Mouse (Mus musculus): ENCODE measurements at regions not wholly inside any gene's neighbourhood (a gene's known extent, or its start where the extent isn't known, plus 50 kb on each side); places are given as distances from the start of the nearest gene placed in this dataset.
"Not testable (repeated sequence)": the region's sequence is repeated elsewhere in the genome, so short reads cannot be mapped to it uniquely, and the experiment has no call there.

DNA sequence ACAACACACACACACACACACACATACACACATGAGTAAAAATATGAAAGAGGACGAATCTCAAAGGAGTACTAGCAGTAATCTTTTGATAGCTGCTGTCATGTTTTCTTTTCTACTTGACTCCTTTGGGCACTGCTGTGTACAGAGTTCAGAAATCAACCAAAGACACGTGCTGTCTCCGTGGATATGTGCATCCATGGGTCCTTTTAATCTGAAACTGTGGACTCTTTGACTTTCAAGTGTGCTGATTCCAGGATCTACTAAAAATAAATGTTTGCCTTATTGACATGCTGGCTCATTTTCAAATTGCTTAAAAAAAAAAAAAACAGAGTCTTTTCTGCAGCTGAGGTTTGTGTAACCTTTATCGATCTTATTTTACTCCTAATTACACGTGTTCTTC, 343.1 kb upstream of the Clnk start:
- H3K4me3 ChIP-seq (ENCODE audit: low read depth, low read length), result no peak overlapping the region
- WGBS, result 81% methylated on average over 5 of the region's 5 CpGs
- no peak overlapping the region for H3K4me2 ChIP-seq (ENCODE audit: low read depth, low read length)
- no peak for ATAC-seq (ENCODE audit: low read depth)
- H3K36me3 ChIP-seq (ENCODE audit: control insufficient read depth, insufficient read depth, low read length), result no peaks in the 10 kb centered on the region
- no peaks in the 10 kb centered on the region for H3K9me3 ChIP-seq (ENCODE audit: control insufficient read depth, low read length)
- no peak overlapping the region for H3K9ac ChIP-seq (replicated peaks; ENCODE audit: low read depth, low read length)
- no peaks in the 10 kb centered on the region for H3K4me1 ChIP-seq (ENCODE audit: control insufficient read depth, insufficient read depth, low read length)
- no peak overlapping the region for H3K27ac ChIP-seq (ENCODE audit: low read depth, low read length)
- no peaks in the 10 kb centered on the region for H3K27me3 ChIP-seq (ENCODE audit: control insufficient read depth, insufficient read depth, low read length)

DNA sequence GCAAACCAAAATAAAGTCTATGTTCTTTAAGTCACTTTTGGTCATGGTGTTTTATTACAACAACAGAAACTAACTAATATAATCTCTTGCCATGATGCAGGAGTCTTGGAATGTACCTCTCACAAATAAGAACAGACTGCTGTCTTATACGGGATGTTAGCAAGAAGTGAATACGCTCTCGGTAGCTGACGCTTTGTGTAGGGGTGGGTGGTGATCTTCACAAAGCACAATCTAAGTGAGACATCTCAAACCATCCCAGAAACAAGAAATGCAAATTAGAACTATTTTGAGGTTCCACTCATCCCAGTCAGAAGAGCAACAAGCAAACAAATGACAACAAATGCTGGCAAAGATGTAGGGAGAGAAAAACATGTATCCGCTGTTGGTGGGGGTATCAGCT, 339.7 kb upstream of the Clnk start:
- no peak overlapping the region for H3K9ac ChIP-seq (replicated peaks; ENCODE audit: low read depth, low read length)
- H3K27me3 ChIP-seq (ENCODE audit: control insufficient read depth, insufficient read depth, low read length), result no peaks in the 10 kb centered on the region
- 96% methylated on average over 5 of the region's 5 CpGs for WGBS
- no peak overlapping the region for H3K4me2 ChIP-seq (ENCODE audit: low read depth, low read length)
- no peak for ATAC-seq (ENCODE audit: low read depth)
- H3K27ac ChIP-seq (ENCODE audit: low read depth, low read length), result no peak overlapping the region
- H3K4me3 ChIP-seq (ENCODE audit: low read depth, low read length), result no peak overlapping the region
- H3K36me3 ChIP-seq (ENCODE audit: control insufficient read depth, insufficient read depth, low read length), result no peaks in the 10 kb centered on the region
- H3K9me3 ChIP-seq (ENCODE audit: control insufficient read depth, low read length), result no peaks in the 10 kb centered on the region
- no peaks in the 10 kb centered on the region for H3K4me1 ChIP-seq (ENCODE audit: control insufficient read depth, insufficient read depth, low read length)

DNA sequence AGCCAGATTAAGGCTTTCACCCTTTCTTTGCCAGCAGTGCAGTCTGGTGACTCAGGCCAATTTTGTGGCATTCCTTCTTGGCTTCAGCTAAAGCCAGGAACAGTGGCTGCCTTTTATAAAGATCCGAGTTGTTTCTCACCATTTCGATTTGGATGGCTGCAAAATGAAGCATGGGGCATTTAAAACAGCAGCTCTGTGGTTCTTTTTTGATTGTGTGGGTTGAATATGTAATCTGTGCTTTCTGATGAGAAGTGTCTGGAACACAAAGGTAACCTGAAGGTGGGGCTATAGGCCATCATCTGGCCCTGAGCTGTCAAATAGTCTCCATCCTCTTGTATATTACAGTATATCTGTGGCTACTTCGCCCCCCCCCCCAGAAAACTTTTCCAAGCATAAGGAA, 338.4 kb upstream of the Clnk start:
- 68% methylated on average over 3 of the region's 3 CpGs for WGBS
- no peaks in the 10 kb centered on the region for H3K9me3 ChIP-seq (ENCODE audit: control insufficient read depth, low read length)
- H3K27ac ChIP-seq (ENCODE audit: low read depth, low read length), result no peak overlapping the region
- H3K4me2 ChIP-seq (ENCODE audit: low read depth, low read length), result no peak overlapping the region
- H3K9ac ChIP-seq (replicated peaks; ENCODE audit: low read depth, low read length), result no peak overlapping the region
- H3K4me3 ChIP-seq (ENCODE audit: low read depth, low read length), result no peak overlapping the region
- H3K27me3 ChIP-seq (ENCODE audit: control insufficient read depth, insufficient read depth, low read length), result no peaks in the 10 kb centered on the region
- no peaks in the 10 kb centered on the region for H3K36me3 ChIP-seq (ENCODE audit: control insufficient read depth, insufficient read depth, low read length)
- H3K4me1 ChIP-seq (ENCODE audit: control insufficient read depth, insufficient read depth, low read length), result no peaks in the 10 kb centered on the region
- no peak for ATAC-seq (ENCODE audit: low read depth)

DNA sequence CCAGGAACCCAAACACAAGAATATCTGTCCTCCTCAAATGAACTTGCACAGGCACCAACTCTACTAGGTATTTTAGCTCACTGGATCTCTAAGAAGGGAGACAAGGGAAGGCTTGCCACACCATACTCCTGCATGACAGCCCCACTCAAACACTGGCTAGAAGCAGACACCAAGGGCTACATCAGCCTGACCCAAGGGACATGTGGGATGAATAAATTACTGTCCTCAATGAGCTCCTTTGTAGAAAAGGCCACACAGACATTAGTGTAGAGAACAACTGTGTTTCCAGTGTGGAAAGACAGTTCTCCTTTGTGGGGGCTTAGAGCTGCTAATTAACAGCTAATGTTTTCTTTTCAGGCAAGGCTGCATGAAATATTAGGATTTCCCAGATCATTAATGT, 335.9 kb upstream of the Clnk start:
- H3K27me3 ChIP-seq (ENCODE audit: control insufficient read depth, insufficient read depth, low read length), result no peaks in the 10 kb centered on the region
- no peaks in the 10 kb centered on the region for H3K4me1 ChIP-seq (ENCODE audit: control insufficient read depth, insufficient read depth, low read length)
- ATAC-seq (ENCODE audit: low read depth), result peak; percentile 51; the same call in 1 of the 2 replicates
- no peak overlapping the region for H3K4me2 ChIP-seq (ENCODE audit: low read depth, low read length)
- no peak overlapping the region for H3K9ac ChIP-seq (replicated peaks; ENCODE audit: low read depth, low read length)
- H3K27ac ChIP-seq (ENCODE audit: low read depth, low read length), result no peak overlapping the region
- H3K9me3 ChIP-seq (ENCODE audit: control insufficient read depth, low read length), result no peaks in the 10 kb centered on the region
- H3K4me3 ChIP-seq (ENCODE audit: low read depth, low read length), result no peak overlapping the region
- H3K36me3 ChIP-seq (ENCODE audit: control insufficient read depth, insufficient read depth, low read length), result no peaks in the 10 kb centered on the region

DNA sequence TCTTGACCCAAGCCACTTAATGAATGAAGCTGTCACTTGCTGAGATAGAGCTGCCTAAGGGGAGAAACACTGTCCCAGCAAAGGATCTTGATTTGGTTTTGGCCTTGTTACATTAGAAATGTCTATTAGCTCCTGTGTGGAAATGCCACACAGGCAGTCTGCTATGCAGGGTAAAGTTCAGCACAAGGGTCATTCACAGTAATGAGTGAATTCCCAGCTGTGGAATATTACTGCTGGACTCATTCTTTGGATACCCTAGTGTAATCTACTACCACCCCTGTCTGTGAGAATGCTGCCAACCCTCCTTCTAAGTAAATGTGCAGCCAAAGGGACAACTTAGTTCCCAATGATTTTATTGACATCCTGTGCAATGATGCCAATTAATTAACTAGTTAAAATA, 322.2 kb upstream of the Clnk start:
- Histone ChIP-seq H3K4me2 (ENCODE audit: low read depth, low read length) (no peak overlapping the region), H3K36me3 (ENCODE audit: control insufficient read depth, insufficient read depth, low read length) (no peaks in the 10 kb centered on the region), H3K9ac (replicated peaks; ENCODE audit: low read depth, low read length) (no peak overlapping the region), H3K4me3 (ENCODE audit: low read depth, low read length) (no peak overlapping the region), H3K9me3 (ENCODE audit: control insufficient read depth, low read length) (no peaks in the 10 kb centered on the region), H3K4me1 (ENCODE audit: control insufficient read depth, insufficient read depth, low read length) (no peaks in the 10 kb centered on the region), H3K27ac (ENCODE audit: low read depth, low read length) (no peak overlapping the region), H3K27me3 (ENCODE audit: control insufficient read depth, insufficient read depth, low read length) (no peaks in the 10 kb centered on the region)
- ATAC-seq (ENCODE audit: low read depth), result no peak

DNA sequence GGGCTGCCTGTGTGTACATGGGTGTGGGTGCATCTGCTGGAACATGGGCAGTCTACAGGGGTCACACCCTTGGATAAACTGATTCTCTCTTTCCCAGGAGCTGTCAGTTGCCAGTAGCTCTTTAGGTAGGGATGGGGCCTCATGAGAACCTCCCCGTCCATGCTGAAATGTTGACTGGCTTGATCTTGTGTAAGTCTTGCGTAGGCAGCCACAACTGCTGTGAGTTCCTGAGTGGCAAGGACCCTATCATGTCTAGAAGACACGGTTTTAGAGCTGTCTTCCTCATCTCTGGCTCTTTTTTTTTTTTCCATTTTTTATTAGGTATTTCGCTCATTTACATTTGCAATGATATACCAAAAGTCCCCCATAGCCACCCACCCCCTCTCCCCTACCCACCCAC, 314.5 kb upstream of the Clnk start:
- ATAC-seq (ENCODE audit: low read depth); H3K4me2 ChIP-seq (ENCODE audit: low read depth, low read length); H3K27me3 ChIP-seq (ENCODE audit: control insufficient read depth, insufficient read depth, low read length); H3K4me3 ChIP-seq (ENCODE audit: low read depth, low read length); H3K27ac ChIP-seq (ENCODE audit: low read depth, low read length); H3K9me3 ChIP-seq (ENCODE audit: control insufficient read depth, low read length); H3K36me3 ChIP-seq (ENCODE audit: control insufficient read depth, insufficient read depth, low read length); H3K4me1 ChIP-seq (ENCODE audit: control insufficient read depth, insufficient read depth, low read length); H3K9ac ChIP-seq (replicated peaks; ENCODE audit: low read depth, low read length): not testable (repeated sequence)
- WGBS, result 88% methylated on average over 2 of the region's 4 CpGs

DNA sequence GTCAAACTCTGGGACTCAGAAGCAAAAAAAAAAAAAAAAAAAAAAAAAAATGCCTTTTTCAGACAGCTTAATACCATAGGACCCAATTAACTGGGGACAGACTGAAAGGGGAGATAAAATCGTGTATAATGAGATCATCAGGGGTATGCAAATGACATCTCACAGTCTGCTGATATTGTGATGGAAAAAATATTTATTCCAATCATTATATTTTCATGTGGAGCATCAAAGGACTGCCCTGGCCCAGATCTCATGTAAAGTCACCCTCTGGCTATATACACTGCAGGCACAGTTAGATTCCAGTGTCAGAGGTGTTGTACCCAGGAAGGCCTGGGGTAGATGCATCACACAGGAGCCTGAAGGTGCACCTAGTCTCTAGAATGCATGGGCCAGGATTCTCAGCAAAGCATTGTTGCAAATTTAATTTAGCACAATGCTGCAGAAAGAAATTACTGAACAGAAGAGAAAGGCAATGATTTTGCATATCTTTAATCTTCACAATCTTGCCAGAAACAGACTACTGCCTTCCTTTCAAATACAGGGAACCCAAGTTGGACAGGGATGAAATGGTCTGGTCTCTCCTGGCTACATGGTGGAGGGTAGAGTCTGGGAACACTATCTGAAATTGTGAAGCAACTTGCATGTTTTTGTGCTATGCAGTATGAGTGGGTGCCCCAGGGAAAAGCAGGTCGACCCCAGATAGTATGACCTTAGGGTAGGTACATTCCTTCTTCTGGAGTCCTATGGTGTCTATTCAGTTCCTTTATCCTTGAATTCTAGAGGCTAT, 305.2 kb upstream of the Clnk start:
- Histone ChIP-seq H3K9ac (replicated peaks; ENCODE audit: low read depth, low read length) (no peak overlapping the region), H3K36me3 (ENCODE audit: control insufficient read depth, insufficient read depth, low read length) (no peaks in the 10 kb centered on the region), H3K27me3 (ENCODE audit: control insufficient read depth, insufficient read depth, low read length) (no peaks in the 10 kb centered on the region), H3K4me3 (ENCODE audit: low read depth, low read length) (no peak overlapping the region), H3K4me1 (ENCODE audit: control insufficient read depth, insufficient read depth, low read length) (no peaks in the 10 kb centered on the region), H3K9me3 (ENCODE audit: control insufficient read depth, low read length) (no peaks in the 10 kb centered on the region), H3K27ac (ENCODE audit: low read depth, low read length) (no peak overlapping the region), H3K4me2 (ENCODE audit: low read depth, low read length) (no peak overlapping the region)
- 75% methylated on average over 2 of the region's 2 CpGs for WGBS
- no peak for ATAC-seq (ENCODE audit: low read depth)

DNA sequence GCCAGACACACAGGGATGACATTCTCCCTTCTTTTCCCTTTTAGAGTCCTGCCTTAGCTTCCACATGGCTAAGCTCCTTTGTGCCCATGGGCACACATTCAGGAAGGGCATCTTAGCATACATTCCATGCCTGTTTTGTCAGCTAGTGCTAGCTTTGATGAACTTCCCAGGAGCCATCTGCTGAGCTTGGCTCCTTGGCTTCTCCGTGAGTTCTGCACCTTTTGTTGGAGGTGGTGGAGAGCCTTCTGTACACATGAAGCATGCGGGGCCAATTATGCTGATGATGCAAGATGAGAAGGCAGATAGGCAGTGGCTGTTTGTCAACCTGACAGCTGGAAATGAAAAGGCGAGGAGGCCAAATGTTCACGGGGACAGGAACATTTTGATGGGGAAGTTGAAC, 304.4 kb upstream of the Clnk start:
- Histone ChIP-seq H3K9me3 (ENCODE audit: control insufficient read depth, low read length) (no peaks in the 10 kb centered on the region), H3K27ac (ENCODE audit: low read depth, low read length) (no peak overlapping the region), H3K4me1 (ENCODE audit: control insufficient read depth, insufficient read depth, low read length) (no peaks in the 10 kb centered on the region), H3K4me2 (ENCODE audit: low read depth, low read length) (no peak overlapping the region), H3K9ac (replicated peaks; ENCODE audit: low read depth, low read length) (no peak overlapping the region), H3K27me3 (ENCODE audit: control insufficient read depth, insufficient read depth, low read length) (no peaks in the 10 kb centered on the region), H3K4me3 (ENCODE audit: low read depth, low read length) (no peak overlapping the region), H3K36me3 (ENCODE audit: control insufficient read depth, insufficient read depth, low read length) (no peaks in the 10 kb centered on the region)
- WGBS, result 32% methylated on average over 4 of the region's 4 CpGs
- ATAC-seq (ENCODE audit: low read depth), result no peak

DNA sequence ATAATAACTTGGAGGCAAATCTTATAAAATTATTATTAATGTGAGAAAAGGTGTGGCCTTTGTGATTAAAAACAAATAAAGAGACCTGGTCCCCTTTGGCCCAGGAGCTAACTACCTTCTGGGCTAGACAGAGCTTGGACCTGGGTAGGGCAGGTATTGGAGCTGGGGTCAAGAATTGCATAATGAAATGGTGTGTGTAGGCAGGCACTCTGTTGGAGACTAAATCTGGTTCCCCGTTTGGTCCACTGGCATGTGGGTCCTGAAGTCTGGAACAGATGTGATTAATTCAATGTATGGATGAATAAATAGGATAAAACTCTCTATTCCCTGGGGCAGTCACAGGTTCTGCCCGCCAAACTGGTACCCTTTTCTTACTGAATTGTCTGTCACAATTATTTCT, 301.3 kb upstream of the Clnk start:
- Histone ChIP-seq H3K4me2 (ENCODE audit: low read depth, low read length) (no peak overlapping the region), H3K27me3 (ENCODE audit: control insufficient read depth, insufficient read depth, low read length) (no peaks in the 10 kb centered on the region), H3K9ac (replicated peaks; ENCODE audit: low read depth, low read length) (no peak overlapping the region), H3K4me3 (ENCODE audit: low read depth, low read length) (no peak overlapping the region), H3K9me3 (ENCODE audit: control insufficient read depth, low read length) (no peaks in the 10 kb centered on the region), H3K27ac (ENCODE audit: low read depth, low read length) (no peak overlapping the region), H3K36me3 (ENCODE audit: control insufficient read depth, insufficient read depth, low read length) (no peaks in the 10 kb centered on the region), H3K4me1 (ENCODE audit: control insufficient read depth, insufficient read depth, low read length) (no peaks in the 10 kb centered on the region)
- WGBS, result 50% methylated on average over 2 of the region's 2 CpGs
- ATAC-seq (ENCODE audit: low read depth), result no peak

All from neural tube, embryonic 14.5 days (tissue).